Mouse (Mus musculus): ENCODE data around the gene Rtel1.

- TF ChIP-seq POLR2A (IDR thresholded peaks at IDR 0.05; ENCODE audit: borderline replicate concordance, extremely low read depth, low read depth, low read length) (no peak), CTCF (IDR thresholded peaks at IDR 0.05; ENCODE audit: insufficient read depth, low read length) (no peak)
These were observed 60.2 kb downstream of the Rtel1 start, which contains the start of gene Lime1 for GRCm38 (mm10) chr2:181379778-181380177.
